Mouse (Mus musculus): Measurements from ENCODE around the gene Gm42906.

GRCm38 (mm10) chr5:151181288-151181687, 246.7 kb downstream of the Gm42906 start:
- TF ChIP-seq GATA1 (IDR thresholded peaks at IDR 0.05; ENCODE audit: low read length): no peak
- no peak for TF ChIP-seq TAL1 (IDR thresholded peaks at IDR 0.05; ENCODE audit: low read length)
